8 mouse cellular contexts compared by ENCODE assay signal in the genomic region with DNA sequence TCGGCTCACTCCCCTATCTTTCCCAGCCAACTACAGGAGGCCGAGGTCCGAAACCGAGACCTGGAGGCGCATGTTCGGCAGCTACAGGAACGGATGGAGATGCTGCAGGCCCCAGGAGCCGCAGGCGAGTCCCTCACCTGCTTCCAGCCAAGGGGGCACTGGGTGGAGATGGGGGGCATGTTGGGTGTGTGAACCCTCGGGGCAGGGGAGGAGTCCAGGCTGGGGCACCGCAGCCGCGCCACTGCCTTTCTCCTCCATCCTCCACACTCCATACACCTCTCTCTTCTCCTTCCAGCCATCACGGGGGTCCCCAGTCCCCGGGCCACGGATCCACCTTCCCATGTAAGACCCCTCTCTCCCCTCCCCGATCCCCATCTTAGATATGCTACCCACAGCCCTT. TPM values are rescaled to one million over a fixed set of nuclear protein-coding genes. Genes with fewer than 3 reads are reported as not detected.
DNase-seq lines count a peak whose midpoint lies in the region; ATAC-seq and TF ChIP-seq lines count a peak whose summit lies in the region.

No protein-coding gene starts in this region.

- H3K4me1 ChIP-seq in intestine, embryonic 14.5 days (replicated peaks; ENCODE audit: control insufficient read depth, insufficient read depth, low read length) = peaks cover 28% of the 10 kb centered on the region
- peaks cover 3% of the 10 kb centered on the region for H3K4me1 ChIP-seq in intestine, postnatal 0 days (replicated peaks; ENCODE audit: control insufficient read depth, insufficient read depth, low read length)
- H3K4me1 ChIP-seq in ES-Bruce4 (ENCODE audit: control insufficient read depth, insufficient read depth, low read length) = no peaks in the 10 kb centered on the region
- H3K4me1 ChIP-seq in embryonic facial prominence, embryonic 11.5 days (ENCODE audit: control insufficient read depth, insufficient read depth, low read length) = peaks cover 12% of the 10 kb centered on the region
- H3K4me1 ChIP-seq in limb, embryonic 11.5 days (ENCODE audit: control insufficient read depth, insufficient read depth, low read length) = peaks cover 14% of the 10 kb centered on the region

- peaks cover 31% of the 10 kb centered on the region for H3K36me3 ChIP-seq in intestine, embryonic 14.5 days (ENCODE audit: control insufficient read depth, insufficient read depth, low read length)
- H3K36me3 ChIP-seq in intestine, postnatal 0 days (ENCODE audit: control insufficient read depth, insufficient read depth) = peaks cover 11% of the 10 kb centered on the region
- H3K36me3 ChIP-seq in ES-Bruce4 (ENCODE audit: control insufficient read depth, insufficient read depth, low read length, poor library complexity, severe bottlenecking) = no peaks in the 10 kb centered on the region
- H3K36me3 ChIP-seq in embryonic facial prominence, embryonic 11.5 days (replicated peaks; ENCODE audit: control insufficient read depth, insufficient read depth, low read depth, low read length) = no peaks in the 10 kb centered on the region; the same call in 1 of the 2 replicates
- 0 out of 2 replicates have a peak, but pooled peaks cover 3% of the 10 kb centered on the region for H3K36me3 ChIP-seq in limb, embryonic 11.5 days (ENCODE audit: control insufficient read depth, insufficient read depth, low read length)

- WGBS in intestine, embryonic 14.5 days = 54% methylated on average over 10 of the region's 17 CpGs
- 69% methylated on average over 17 of the region's 17 CpGs for WGBS in intestine, postnatal 0 days
- WGBS in embryonic facial prominence, embryonic 11.5 days = 27% methylated on average over 17 of the region's 17 CpGs
- 21% methylated on average over 14 of the region's 17 CpGs for WGBS in limb, embryonic 11.5 days

- no peak overlapping the region; the same call in 1 of the 2 replicates for H3K27ac ChIP-seq in intestine, embryonic 14.5 days (ENCODE audit: low read depth)
- H3K27ac ChIP-seq in intestine, postnatal 0 days (ENCODE audit: low read depth, low read length) = no peak overlapping the region
- no peak overlapping the region for H3K27ac ChIP-seq in ES-Bruce4 (ENCODE audit: insufficient read depth, low read length)
- no peak overlapping the region for H3K27ac ChIP-seq in embryonic facial prominence, embryonic 11.5 days (replicated peaks; ENCODE audit: low read depth, low read length)
- no peak overlapping the region for H3K27ac ChIP-seq in limb, embryonic 11.5 days (replicated peaks; ENCODE audit: low read depth, low read length)

- TF ChIP-seq POLR2A in ES-Bruce4 (IDR thresholded peaks at IDR 0.05; ENCODE audit: insufficient read depth, low read length) = no peak

- H3K9ac ChIP-seq in intestine, embryonic 14.5 days (ENCODE audit: low read length) = peak overlapping the region; percentile 21; the same call in 1 of the 2 replicates
- H3K9ac ChIP-seq in intestine, postnatal 0 days (ENCODE audit: low read depth, low read length) = no peak overlapping the region
- H3K9ac ChIP-seq in ES-Bruce4 (ENCODE audit: low read depth, poor library complexity, severe bottlenecking) = peak overlapping the region; percentile 52
- H3K9ac ChIP-seq in embryonic facial prominence, embryonic 11.5 days (replicated peaks; ENCODE audit: low read length) = peak overlapping the region; percentile 53
- no peak overlapping the region; the same call in 1 of the 2 replicates for H3K9ac ChIP-seq in limb, embryonic 11.5 days (ENCODE audit: low read length)

- no peak for DNase-seq in intestine, embryonic 14.5 days (ENCODE audit: low spot score)
- DNase-seq in embryonic facial prominence, embryonic 11.5 days (ENCODE audit: low spot score) = no peak
- DNase-seq in limb, embryonic 11.5 days (ENCODE audit: low spot score) = no peak
- no peak for DNase-seq in left cerebral cortex, postnatal 10 days (ENCODE audit: extremely low spot score in 1 of 2, low spot score in 2 of 2)
- no peak for DNase-seq in thymus, postnatal 0 days (ENCODE audit: low spot score)
- DNase-seq in spleen, postnatal 14 days (ENCODE audit: low spot score in 2 of 2) = no peak

- intact Hi-C loops in left cerebral cortex, postnatal 10 days (cut with DNase I) = no loop called here

- no peak overlapping the region for H3K4me3 ChIP-seq in intestine, embryonic 14.5 days (ENCODE audit: low read depth, low read length)
- no peak overlapping the region for H3K4me3 ChIP-seq in intestine, postnatal 0 days (ENCODE audit: low read depth, low read length)
- H3K4me3 ChIP-seq in ES-Bruce4 (ENCODE audit: low read depth, low read length) = peak overlapping the region; percentile 72
- H3K4me3 ChIP-seq in embryonic facial prominence, embryonic 11.5 days (ENCODE audit: low read depth, low read length) = no peak overlapping the region; the same call in 1 of the 2 replicates
- H3K4me3 ChIP-seq in limb, embryonic 11.5 days (ENCODE audit: low read depth, low read length) = no peak overlapping the region; the same call in 1 of the 2 replicates

- H3K27me3 ChIP-seq in intestine, embryonic 14.5 days (replicated peaks; ENCODE audit: control insufficient read depth, insufficient read depth, low read length) = no peaks in the 10 kb centered on the region
- no peaks in the 10 kb centered on the region for H3K27me3 ChIP-seq in intestine, postnatal 0 days (replicated peaks; ENCODE audit: control insufficient read depth, insufficient read depth, low read length)
- H3K27me3 ChIP-seq in ES-Bruce4 (ENCODE audit: control insufficient read depth, insufficient read depth, low read length, poor library complexity, severe bottlenecking) = no peaks in the 10 kb centered on the region
- H3K27me3 ChIP-seq in embryonic facial prominence, embryonic 11.5 days (ENCODE audit: control insufficient read depth, insufficient read depth, low read length) = peaks cover 4% of the 10 kb centered on the region; the same call in 1 of the 2 replicates
- no peaks in the 10 kb centered on the region for H3K27me3 ChIP-seq in limb, embryonic 11.5 days (ENCODE audit: control insufficient read depth, insufficient read depth, low read length)

- no peak for TF ChIP-seq CTCF in intestine, postnatal 0 days (IDR thresholded peaks at IDR 0.05; ENCODE audit: low read depth)
- no peak for TF ChIP-seq CTCF in ES-Bruce4 (IDR thresholded peaks at IDR 0.05; ENCODE audit: low read depth, low read length)

- H3K9me3 ChIP-seq in intestine, embryonic 14.5 days (ENCODE audit: control insufficient read depth, low read length) = no peaks in the 10 kb centered on the region
- no peaks in the 10 kb centered on the region for H3K9me3 ChIP-seq in intestine, postnatal 0 days (ENCODE audit: control insufficient read depth)
- H3K9me3 ChIP-seq in ES-Bruce4 (replicated peaks; ENCODE audit: control insufficient read depth, insufficient read depth, low read length, poor library complexity, severe bottlenecking) = no peaks in the 10 kb centered on the region
- no peaks in the 10 kb centered on the region for H3K9me3 ChIP-seq in embryonic facial prominence, embryonic 11.5 days (replicated peaks; ENCODE audit: control insufficient read depth, low read length)
- H3K9me3 ChIP-seq in limb, embryonic 11.5 days (ENCODE audit: control insufficient read depth, low read length) = no peaks in the 10 kb centered on the region; the same call in 1 of the 2 replicates

- no peak for TF ChIP-seq EP300 in ES-Bruce4 (IDR thresholded peaks at IDR 0.05; ENCODE audit: insufficient read depth, low read depth, low read length)

- peak overlapping the region; percentile 91 for H3K4me2 ChIP-seq in intestine, embryonic 14.5 days (ENCODE audit: low read length)
- no peak overlapping the region for H3K4me2 ChIP-seq in intestine, postnatal 0 days (replicated peaks; ENCODE audit: low read depth)
- H3K4me2 ChIP-seq in embryonic facial prominence, embryonic 11.5 days (ENCODE audit: low read depth, low read length) = peak overlapping the region; percentile 94
- peak overlapping the region; percentile 96; the same call in 1 of the 2 replicates for H3K4me2 ChIP-seq in limb, embryonic 11.5 days (ENCODE audit: low read depth, severe bottlenecking)

- ATAC-seq in intestine, embryonic 14.5 days (replicated peaks; ENCODE audit: low FRiP score, low TSS enrichment, low read depth) = no peak
- no peak for ATAC-seq in intestine, postnatal 0 days
- no peak for ATAC-seq in embryonic facial prominence, embryonic 11.5 days (replicated peaks; ENCODE audit: insufficient number of reproducible peaks, low FRiP score, low TSS enrichment, low read depth)
- no peak for ATAC-seq in limb, embryonic 11.5 days (ENCODE audit: insufficient number of reproducible peaks, low FRiP score, low TSS enrichment, low read depth)

RNA-seq across cellular contexts. Expression of a gene that starts 2.5 kb away (rescaled TPM):
- 15.7 and 15.8 TPM in 2 replicates for polyA plus RNA-seq in intestine, embryonic 14.5 days (2014; fragmentation: Nextera tagmentation; extraction: Ambion mirVana)
- polyA plus RNA-seq in intestine, postnatal 0 days (2015; fragmentation: Nextera tagmentation; extraction: Ambion mirVana) = 4.6 and 5.1 TPM in 2 replicates
- 2.7 and 3.8 TPM in 2 replicates for polyA plus RNA-seq in ES-Bruce4 (2011; ENCODE audit: insufficient read depth, insufficient read length, low read depth, missing spikeins)
- polyA plus RNA-seq in embryonic facial prominence, embryonic 11.5 days (2014; fragmentation: Nextera tagmentation; extraction: Ambion mirVana) = 10.0 and 10.5 TPM in 2 replicates
- 8.7 and 8.9 TPM in 2 replicates for polyA plus RNA-seq in limb, embryonic 11.5 days (2014; fragmentation: Nextera tagmentation; extraction: Ambion mirVana)
- total RNA-seq in left cerebral cortex, postnatal 10 days (2021) = 1 to 10 TPM; 1.5 to 1.9 TPM
- polyA plus RNA-seq in thymus, postnatal 0 days (2015; fragmentation: Nextera tagmentation; extraction: Ambion mirVana) = 1.2 and 1.5 TPM in 2 replicates

RNA-seq across cellular contexts. Expression of a gene that starts 8.3 kb away (rescaled TPM):
- 57.4 and 60.0 TPM in 2 replicates for polyA plus RNA-seq in intestine, embryonic 14.5 days (2014; fragmentation: Nextera tagmentation; extraction: Ambion mirVana)
- polyA plus RNA-seq in intestine, postnatal 0 days (2015; fragmentation: Nextera tagmentation; extraction: Ambion mirVana) = 50.8 and 60.4 TPM in 2 replicates
- polyA plus RNA-seq in ES-Bruce4 (2011; ENCODE audit: insufficient read depth, insufficient read length, low read depth, missing spikeins) = 12.8 and 19.5 TPM in 2 replicates
- polyA plus RNA-seq in embryonic facial prominence, embryonic 11.5 days (2014; fragmentation: Nextera tagmentation; extraction: Ambion mirVana) = 5.1 and 6.5 TPM in 2 replicates
- polyA plus RNA-seq in limb, embryonic 11.5 days (2014; fragmentation: Nextera tagmentation; extraction: Ambion mirVana) = 8.6 and 9.2 TPM in 2 replicates
- total RNA-seq in left cerebral cortex, postnatal 10 days (2021) = 10 to 100 TPM; 30.2 to 31.5 TPM
- 2.8 and 3.7 TPM in 2 replicates for polyA plus RNA-seq in thymus, postnatal 0 days (2015; fragmentation: Nextera tagmentation; extraction: Ambion mirVana)

RNA-seq across cellular contexts. Expression of a gene that starts 15.9 kb away (rescaled TPM):
- polyA plus RNA-seq in intestine, embryonic 14.5 days (2014; fragmentation: Nextera tagmentation; extraction: Ambion mirVana) = 15.8 and 16.0 TPM in 2 replicates
- polyA plus RNA-seq in intestine, postnatal 0 days (2015; fragmentation: Nextera tagmentation; extraction: Ambion mirVana) = 4.7 and 5.4 TPM in 2 replicates
- polyA plus RNA-seq in ES-Bruce4 (2011; ENCODE audit: insufficient read depth, insufficient read length, low read depth, missing spikeins) = 43.2 and 45.1 TPM in 2 replicates
- 17.2 and 17.7 TPM in 2 replicates for polyA plus RNA-seq in embryonic facial prominence, embryonic 11.5 days (2014; fragmentation: Nextera tagmentation; extraction: Ambion mirVana)
- polyA plus RNA-seq in limb, embryonic 11.5 days (2014; fragmentation: Nextera tagmentation; extraction: Ambion mirVana) = 18.8 and 25.6 TPM in 2 replicates
- 100 to 1,000 TPM; 155 to 157 TPM for total RNA-seq in left cerebral cortex, postnatal 10 days (2021)
- polyA plus RNA-seq in thymus, postnatal 0 days (2015; fragmentation: Nextera tagmentation; extraction: Ambion mirVana) = 4.3 and 5.0 TPM in 2 replicates

RNA-seq across cellular contexts. Expression of a gene that starts 26.3 kb away (rescaled TPM):
- polyA plus RNA-seq in intestine, embryonic 14.5 days (2014; fragmentation: Nextera tagmentation; extraction: Ambion mirVana) = 3.7 and 4.7 TPM in 2 replicates
- 0.38 and 0.39 TPM in 2 replicates for polyA plus RNA-seq in intestine, postnatal 0 days (2015; fragmentation: Nextera tagmentation; extraction: Ambion mirVana)
- polyA plus RNA-seq in ES-Bruce4 (2011; ENCODE audit: insufficient read depth, insufficient read length, low read depth, missing spikeins) = 0.43 and 0.46 TPM in 2 replicates
- polyA plus RNA-seq in embryonic facial prominence, embryonic 11.5 days (2014; fragmentation: Nextera tagmentation; extraction: Ambion mirVana) = 2.4 TPM in 2 replicates
- 1.8 and 2.0 TPM in 2 replicates for polyA plus RNA-seq in limb, embryonic 11.5 days (2014; fragmentation: Nextera tagmentation; extraction: Ambion mirVana)
- 1 to 10 TPM; 1.5 to 3.1 TPM for total RNA-seq in left cerebral cortex, postnatal 10 days (2021)
- polyA plus RNA-seq in thymus, postnatal 0 days (2015; fragmentation: Nextera tagmentation; extraction: Ambion mirVana) = 0.70 and 0.72 TPM in 2 replicates

RNA-seq across cellular contexts. Expression of a gene that starts 27.7 kb away (rescaled TPM):
- 8.1 and 8.8 TPM in 2 replicates for polyA plus RNA-seq in intestine, embryonic 14.5 days (2014; fragmentation: Nextera tagmentation; extraction: Ambion mirVana)
- 4.8 and 5.1 TPM in 2 replicates for polyA plus RNA-seq in intestine, postnatal 0 days (2015; fragmentation: Nextera tagmentation; extraction: Ambion mirVana)
- polyA plus RNA-seq in ES-Bruce4 (2011; ENCODE audit: insufficient read depth, insufficient read length, low read depth, missing spikeins) = 4.1 and 4.3 TPM in 2 replicates
- polyA plus RNA-seq in embryonic facial prominence, embryonic 11.5 days (2014; fragmentation: Nextera tagmentation; extraction: Ambion mirVana) = 7.4 and 7.7 TPM in 2 replicates
- polyA plus RNA-seq in limb, embryonic 11.5 days (2014; fragmentation: Nextera tagmentation; extraction: Ambion mirVana) = 9.3 and 9.8 TPM in 2 replicates
- total RNA-seq in left cerebral cortex, postnatal 10 days (2021) = 10 to 100 TPM; 13.0 to 13.6 TPM
- 16.4 and 16.6 TPM in 2 replicates for polyA plus RNA-seq in thymus, postnatal 0 days (2015; fragmentation: Nextera tagmentation; extraction: Ambion mirVana)

Comparison
In these comparisons a context has a peak if more than half of its experiments do, and no peak if none do; other contexts are left out.
1. H3K9ac ChIP-seq: peak in intestine, embryonic 14.5 days (single experiment), ES-Bruce4 (single experiment) and embryonic facial prominence, embryonic 11.5 days (single experiment); none in intestine, postnatal 0 days (single experiment) and limb, embryonic 11.5 days (single experiment).